Mouse (Mus musculus) MEL (cell line): ENCODE measurements at regions not wholly inside any gene's neighbourhood (a gene's known extent, or its start where the extent isn't known, plus 50 kb on each side); places are given as distances from the start of the nearest gene placed in this dataset.

Experiments used
- DNase-seq: peaks from one replicate; pipeline ENCODE4 v3.0.0; 2011; ENCODE audit warnings: low read depth, low spot score
- H3K27ac ChIP-seq: 2 replicates; pipeline ENCODE4 v1.5.1; 2012; ENCODE audit warnings: low read depth, mild to moderate bottlenecking, control low read depth, low read length, moderate library complexity; ENCODE audit not compliant: control insufficient read depth
- H3K27me3 ChIP-seq, 2 experiments: fragments of 150-350 bp in 1 of 2; sonication (generic) in 1 of 2; 2 replicates each; pipeline ENCODE4 v1.6.1; 2012; ENCODE audit warnings: low read length in 2 of 2, mild to moderate bottlenecking in 2 of 2, improper control_type of control experiment in 1 of 2, moderate library complexity in 1 of 2; ENCODE audit not compliant: insufficient read depth in 2 of 2, control insufficient read depth in 1 of 2
- H3K36me3 ChIP-seq, 2 experiments: 2 replicates each; pipeline ENCODE4 v1.6.1; 2012 to 2014; ENCODE audit warnings: low read length in 2 of 2, improper control_type of control experiment in 1 of 2, inconsistent platforms in 1 of 2, mild to moderate bottlenecking in 1 of 2; ENCODE audit not compliant: insufficient read depth in 2 of 2, control insufficient read depth in 1 of 2
- H3K4me1 ChIP-seq, 2 experiments: fragments of 150-350 bp in 1 of 2; sonication (generic) in 1 of 2; 2 replicates each; pipeline ENCODE4 v1.6.1; 2012; ENCODE audit warnings: low read length in 2 of 2, improper control_type of control experiment in 1 of 2, mild to moderate bottlenecking in 1 of 2; ENCODE audit not compliant: insufficient read depth in 2 of 2, control insufficient read depth in 1 of 2
- H3K4me3 ChIP-seq, 2 experiments: fragments of 150-350 bp in 1 of 2; sonication (generic) in 1 of 2; 2 replicates each; pipeline ENCODE4 v1.5.1; 2012; ENCODE audit warnings: low read depth in 2 of 2, low read length in 2 of 2, mild to moderate bottlenecking in 2 of 2, moderate library complexity in 2 of 2, control low read depth in 1 of 2, improper control_type of control experiment in 1 of 2; ENCODE audit not compliant: control insufficient read depth in 1 of 2, insufficient read depth in 1 of 2
- H3K79me2 ChIP-seq: 2 replicates; pipeline ENCODE4 v1.6.1; 2012; ENCODE audit warnings: mild to moderate bottlenecking, low read length, moderate library complexity; ENCODE audit not compliant: control insufficient read depth, poor library complexity, insufficient read depth
- H3K9ac ChIP-seq: 2 replicates; pipeline ENCODE4 v1.6.1; 2012; ENCODE audit warnings: low read depth, mild to moderate bottlenecking, control low read depth, low read length, moderate library complexity; ENCODE audit not compliant: control insufficient read depth, poor library complexity, severe bottlenecking
- H3K9me3 ChIP-seq: fragments of 150-350 bp; sonication (generic); replicated peaks from 2 replicates; pipeline ENCODE4 v1.6.1; 2012; ENCODE audit warnings: mild to moderate bottlenecking, low read length, improper control_type of control experiment, moderate library complexity; ENCODE audit not compliant: insufficient read depth
- BHLHE40 ChIP-seq: IDR thresholded peaks from 2 replicates; pipeline ENCODE4 v1.6.1; 2012; ENCODE audit warnings: low read depth, mild to moderate bottlenecking, inconsistent platforms, low read length, improper control_type of control experiment, borderline replicate concordance
- CTCF ChIP-seq, 3 experiments: IDR thresholded peaks in 2 of 3; conservative IDR thresholded peaks in 1 of 3; 2 replicates each; pipeline ENCODE4 v1.5.1; 2011 to 2012; ENCODE audit warnings: low read length in 3 of 3, low read depth in 2 of 3, mild to moderate bottlenecking in 2 of 3, improper control_type of control experiment in 1 of 3, inconsistent platforms in 1 of 3, mixed read lengths in 1 of 3, moderate library complexity in 1 of 3; ENCODE audit not compliant: control insufficient read depth in 1 of 3, insufficient read depth in 1 of 3, poor library complexity in 1 of 3, severe bottlenecking in 1 of 3
- E2F4 ChIP-seq: IDR thresholded peaks from 2 replicates; pipeline ENCODE4 v1.6.1; 2011; ENCODE audit warnings: low read depth, low read length, improper control_type of control experiment, borderline replicate concordance
- GATA1 ChIP-seq: IDR thresholded peaks from 2 replicates; pipeline ENCODE4 v1.6.1; 2011; ENCODE audit warnings: low read depth, low read length, improper control_type of control experiment
- HCFC1 ChIP-seq: IDR thresholded peaks from 2 replicates; pipeline ENCODE4 v1.6.1; 2012; ENCODE audit warnings: low read depth, mild to moderate bottlenecking, inconsistent platforms, low read length, improper control_type of control experiment, moderate library complexity
- JUND ChIP-seq: IDR thresholded peaks from 2 replicates; pipeline ENCODE4 v1.6.1; 2011; ENCODE audit warnings: low read depth, mild to moderate bottlenecking, improper control_type of control experiment, low read length
- MAX ChIP-seq: IDR thresholded peaks from 2 replicates; pipeline ENCODE4 v1.6.1; 2011; ENCODE audit warnings: low read length, improper control_type of control experiment
- MAZ ChIP-seq: IDR thresholded peaks from 2 replicates; pipeline ENCODE4 v1.6.1; 2012; ENCODE audit warnings: low read depth, mild to moderate bottlenecking, inconsistent platforms, low read length, improper control_type of control experiment
- NELFE ChIP-seq: IDR thresholded peaks from 2 replicates; pipeline ENCODE4 v1.6.1; 2011; ENCODE audit warnings: low read depth, low read length, improper control_type of control experiment
- POLR2A ChIP-seq, 2 experiments: IDR thresholded peaks; 2 replicates each; pipeline ENCODE4 v1.6.1; 2011 to 2012; ENCODE audit warnings: low read length in 2 of 2, mild to moderate bottlenecking in 2 of 2, control low read depth in 1 of 2, improper control_type of control experiment in 1 of 2, low read depth in 1 of 2, moderate library complexity in 1 of 2; ENCODE audit not compliant: control insufficient read depth in 1 of 2, insufficient read depth in 1 of 2, poor library complexity in 1 of 2
- POLR2AphosphoS5 ChIP-seq: IDR thresholded peaks from 2 replicates; pipeline ENCODE4 v1.6.1; 2012; ENCODE audit warnings: low read depth, borderline replicate concordance, mild to moderate bottlenecking, inconsistent platforms, low read length, moderate library complexity, mixed read lengths
- RAD21 ChIP-seq: IDR thresholded peaks from 2 replicates; pipeline ENCODE4 v1.6.1; 2011; ENCODE audit warnings: mild to moderate bottlenecking, low read depth, low read length, improper control_type of control experiment
- RCOR1 ChIP-seq: IDR thresholded peaks from 2 replicates; pipeline ENCODE4 v1.6.1; 2012; ENCODE audit warnings: low read depth, mild to moderate bottlenecking, inconsistent platforms, low read length, improper control_type of control experiment
- SMC3 ChIP-seq: IDR thresholded peaks from 2 replicates; pipeline ENCODE4 v1.6.1; 2011; ENCODE audit warnings: low read depth, low read length, improper control_type of control experiment
- TCF12 ChIP-seq: IDR thresholded peaks from 2 replicates; pipeline ENCODE4 v1.6.1; 2014; ENCODE audit warnings: low read depth, mild to moderate bottlenecking, inconsistent platforms, low read length, improper control_type of control experiment, moderate library complexity
- UBTF ChIP-seq: IDR thresholded peaks from 2 replicates; pipeline ENCODE4 v1.6.1; 2012; ENCODE audit warnings: low read depth, mild to moderate bottlenecking, inconsistent platforms, low read length, improper control_type of control experiment, moderate library complexity, borderline replicate concordance; ENCODE audit not compliant: insufficient read depth
- USF1 ChIP-seq: IDR thresholded peaks from 2 replicates; pipeline ENCODE4 v1.6.1; 2014; ENCODE audit warnings: low read depth, mild to moderate bottlenecking, inconsistent platforms, low read length, improper control_type of control experiment, moderate library complexity
- ZNF384 ChIP-seq: IDR thresholded peaks from 2 replicates; pipeline ENCODE4 v1.6.1; 2012; ENCODE audit warnings: low read depth, mild to moderate bottlenecking, inconsistent platforms, low read length, improper control_type of control experiment

- H3K9ac ChIP-seq, result no peak overlapping the region
- H3K4me1 ChIP-seq, result no peaks in the 10 kb centered on the region
- TF ChIP-seq MAZ (no peak), SMC3 (no peak), POLR2A (IDR thresholded peaks at IDR 0.05; ENCODE audit: control insufficient read depth in 1 of 2, insufficient read depth in 1 of 2, low read depth in 1 of 2, low read length in 2 of 2, poor library complexity in 1 of 2) (no peak), HCFC1 (no peak), USF1 (no peak), GATA1 (no peak), UBTF (no peak), MAX (no peak), E2F4 (no peak), RAD21 (no peak), ZNF384 (no peak), RCOR1 (no peak), TCF12 (no peak)
- no peaks in the 10 kb centered on the region for H3K9me3 ChIP-seq
- no peaks in the 10 kb centered on the region for H3K36me3 ChIP-seq
- no peak overlapping the region for H3K27ac ChIP-seq
- no peaks in the 10 kb centered on the region for H3K79me2 ChIP-seq
- DNase-seq, result no peak
- H3K27me3 ChIP-seq, result no peaks in the 10 kb centered on the region
- H3K4me3 ChIP-seq, result no peak overlapping the region
Observed at GRCm38 (mm10) chr6:116986266-116987000, 181.9 kb upstream of the Cxcl12 start.

- TF ChIP-seq POLR2AphosphoS5 (no peak), CTCF (IDR thresholded peaks at IDR 0.05 in 2 of 3, conservative IDR thresholded peaks at IDR 0.05 in 1 of 3; ENCODE audit: control insufficient read depth in 1 of 3, insufficient read depth in 1 of 3, low read depth in 2 of 3, low read length in 3 of 3, poor library complexity in 1 of 3, severe bottlenecking in 1 of 3) (no peak), BHLHE40 (no peak), UBTF (no peak), NELFE (no peak), JUND (no peak), RAD21 (no peak)
- H3K27ac ChIP-seq, result no peak overlapping the region
Observed at GRCm38 (mm10) chr6:116987243-116987642, 181.1 kb upstream of the Cxcl12 start.

More at GRCm38 (mm10) chr6:116987243-116987642, 181.1 kb upstream of the Cxcl12 start:
- Histone ChIP-seq H3K4me1 (no peaks in the 10 kb centered on the region), H3K79me2 (no peaks in the 10 kb centered on the region), H3K36me3 (no peaks in the 10 kb centered on the region), H3K9ac (no peak overlapping the region), H3K27me3 (no peaks in the 10 kb centered on the region), H3K4me3 (no peak overlapping the region), H3K9me3 (no peaks in the 10 kb centered on the region)
- DNase-seq, result no peak
